Mouse (Mus musculus): ENCODE results near the gene Scaper.

GRCm38 (mm10) chr9:55509731-55510130 is 428.2 kb downstream of the Scaper start:
- TF ChIP-seq POLR2A (IDR thresholded peaks at IDR 0.05; ENCODE audit: extremely low read depth, insufficient read depth, low read length) = no peak
- TF ChIP-seq CTCF (IDR thresholded peaks at IDR 0.05; ENCODE audit: extremely low read depth, insufficient read depth, low read length) = no peak
